Mouse (Mus musculus): ENCODE measurements at regions not wholly inside any gene's neighbourhood (a gene's known extent, or its start where the extent isn't known, plus 50 kb on each side); places are given as distances from the start of the nearest gene placed in this dataset.

- TF ChIP-seq FLI1 (IDR thresholded peaks at IDR 0.05; ENCODE audit: low read length) (no peak), GATA1 (IDR thresholded peaks at IDR 0.05; ENCODE audit: borderline replicate concordance, low read length) (no peak)
These were observed 361.1 kb downstream of the Galc start for GRCm38 (mm10) chr12:97898178-97898577.

GRCm38 (mm10) chr12:97895981-97896380 lies 363.3 kb downstream of the Galc start:
- Histone ChIP-seq H3K9me3 (0 out of 2 replicates have a peak, but pooled peaks cover 6% of the 10 kb centered on the region), H3K4me1 (no peaks in the 10 kb centered on the region), H3K27me3 (replicated peaks) (no peaks in the 10 kb centered on the region), H3K4me3 (replicated peaks) (no peak overlapping the region), H3K36me3 (replicated peaks; ENCODE audit: low read length) (no peaks in the 10 kb centered on the region)
- TF ChIP-seq GATA1 (IDR thresholded peaks at IDR 0.05; ENCODE audit: borderline replicate concordance, low read length) (no peak), FLI1 (IDR thresholded peaks at IDR 0.05; ENCODE audit: low read length) (no peak)

More at GRCm38 (mm10) chr12:97898178-97898577, 361.1 kb downstream of the Galc start:
- peaks cover 6% of the 10 kb centered on the region; the same call in 1 of the 2 replicates for H3K9me3 ChIP-seq
- H3K27me3 ChIP-seq (replicated peaks) = no peaks in the 10 kb centered on the region
- no peaks in the 10 kb centered on the region for H3K36me3 ChIP-seq (replicated peaks; ENCODE audit: low read length)
- no peaks in the 10 kb centered on the region for H3K4me1 ChIP-seq
- H3K4me3 ChIP-seq (replicated peaks) = no peak overlapping the region

DNA sequence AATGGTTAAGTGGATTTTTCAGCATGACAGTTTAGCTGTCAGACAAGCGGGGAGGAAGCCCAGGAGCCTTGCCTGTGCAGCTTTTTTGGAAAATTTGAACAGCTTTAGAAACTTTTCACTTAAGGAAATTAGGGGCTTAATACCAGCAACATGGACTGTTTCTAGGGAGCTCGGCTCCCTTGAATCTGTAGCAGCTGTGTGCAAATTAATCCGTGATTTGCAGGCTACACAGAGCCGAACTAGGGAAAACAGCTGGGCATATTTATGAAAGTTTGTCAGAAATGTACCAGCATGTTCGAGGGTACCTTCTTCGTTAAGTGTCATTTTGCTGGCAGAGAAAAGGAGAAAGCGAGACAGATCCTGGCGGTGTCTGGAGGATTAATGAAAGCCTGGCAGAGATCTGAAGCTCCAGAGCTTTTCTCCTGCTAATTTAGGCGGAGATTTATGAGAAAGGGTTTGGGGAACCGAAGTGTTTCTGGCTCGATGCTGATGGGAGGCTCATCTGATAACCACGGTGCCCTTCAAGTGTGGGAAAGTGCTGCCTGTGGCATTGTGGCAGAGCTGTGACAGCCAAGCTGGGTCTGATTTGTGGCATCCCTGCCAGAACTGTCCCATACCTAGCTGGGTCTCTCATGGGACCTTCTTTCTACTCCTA lies 370.3 kb downstream of the Galc start:
- 0 out of 2 replicates have a peak, but pooled peaks cover 18% of the 10 kb centered on the region for H3K9me3 ChIP-seq
- H3K27me3 ChIP-seq (replicated peaks) = no peaks in the 10 kb centered on the region
- H3K4me1 ChIP-seq = no peaks in the 10 kb centered on the region
- no peak overlapping the region for H3K4me3 ChIP-seq (replicated peaks)
- TF ChIP-seq GATA1 (IDR thresholded peaks at IDR 0.05; ENCODE audit: borderline replicate concordance, low read length) = no peak
- no peak for TF ChIP-seq FLI1 (IDR thresholded peaks at IDR 0.05; ENCODE audit: low read length)
- no peaks in the 10 kb centered on the region for H3K36me3 ChIP-seq (replicated peaks; ENCODE audit: low read length)

DNA sequence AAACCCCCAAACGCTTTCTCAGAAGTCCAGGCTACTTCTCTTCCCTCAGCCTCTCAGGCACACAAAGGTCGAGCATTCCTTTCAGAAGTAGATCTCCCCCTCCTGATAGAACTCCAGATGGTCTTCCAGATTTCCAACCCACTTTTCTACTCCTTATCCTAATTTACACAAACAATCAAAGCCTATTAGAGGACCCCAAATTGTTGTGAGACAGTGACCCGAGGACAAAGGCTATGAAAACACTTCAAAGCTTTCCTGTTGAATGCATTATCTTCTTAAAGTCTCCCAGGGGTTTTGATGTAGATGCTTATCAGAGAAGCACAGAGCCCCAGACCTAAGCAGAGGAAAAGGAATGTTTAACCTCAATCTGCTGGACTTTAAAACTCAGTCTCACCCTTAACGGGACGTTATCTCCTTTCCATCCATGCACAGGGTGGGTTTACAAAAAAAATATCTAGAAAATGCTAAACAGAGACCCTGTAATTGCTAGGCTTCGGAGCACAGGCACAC lies 370.9 kb downstream of the Galc start:
- TF ChIP-seq FLI1 (IDR thresholded peaks at IDR 0.05; ENCODE audit: low read length) = no peak
- TF ChIP-seq GATA1 (IDR thresholded peaks at IDR 0.05; ENCODE audit: borderline replicate concordance, low read length) = no peak
- H3K36me3 ChIP-seq (replicated peaks; ENCODE audit: low read length) = no peaks in the 10 kb centered on the region
- H3K9me3 ChIP-seq = peaks cover 18% of the 10 kb centered on the region; the same call in 1 of the 2 replicates
- no peak overlapping the region for H3K4me3 ChIP-seq (replicated peaks)
- no peaks in the 10 kb centered on the region for H3K27me3 ChIP-seq (replicated peaks)
- no peaks in the 10 kb centered on the region for H3K4me1 ChIP-seq

- Histone ChIP-seq H3K4me3 (replicated peaks) (no peak overlapping the region), H3K9me3 (no peaks in the 10 kb centered on the region; the same call in 1 of the 2 replicates), H3K27me3 (replicated peaks) (no peaks in the 10 kb centered on the region), H3K36me3 (replicated peaks; ENCODE audit: low read length) (no peaks in the 10 kb centered on the region), H3K4me1 (no peaks in the 10 kb centered on the region)
- TF ChIP-seq FLI1 (IDR thresholded peaks at IDR 0.05; ENCODE audit: low read length) (no peak), GATA1 (IDR thresholded peaks at IDR 0.05; ENCODE audit: borderline replicate concordance, low read length) (no peak)
These were observed 376.8 kb downstream of the Galc start for GRCm38 (mm10) chr12:97882439-97882838.

DNA sequence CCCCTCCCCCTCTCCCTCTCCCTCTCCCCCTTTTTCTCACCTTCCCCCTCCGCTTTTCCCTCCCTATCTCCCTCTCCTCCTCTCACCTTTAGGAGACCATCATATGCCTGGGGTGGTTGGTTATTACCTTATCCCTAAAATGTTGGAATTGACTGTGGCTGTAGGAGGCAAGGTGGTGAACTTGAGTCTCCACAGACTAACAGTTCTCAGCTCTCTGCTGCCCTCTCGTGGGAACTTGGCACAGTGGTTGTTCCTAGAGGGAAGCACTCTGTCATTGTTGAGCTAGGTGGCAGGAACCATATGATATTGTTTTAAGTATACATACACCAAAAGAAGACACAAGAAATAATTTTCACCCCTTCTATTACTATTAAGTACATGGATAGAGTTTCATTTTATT lies 386.9 kb downstream of the Galc start:
- no peaks in the 10 kb centered on the region for H3K4me1 ChIP-seq

DNA sequence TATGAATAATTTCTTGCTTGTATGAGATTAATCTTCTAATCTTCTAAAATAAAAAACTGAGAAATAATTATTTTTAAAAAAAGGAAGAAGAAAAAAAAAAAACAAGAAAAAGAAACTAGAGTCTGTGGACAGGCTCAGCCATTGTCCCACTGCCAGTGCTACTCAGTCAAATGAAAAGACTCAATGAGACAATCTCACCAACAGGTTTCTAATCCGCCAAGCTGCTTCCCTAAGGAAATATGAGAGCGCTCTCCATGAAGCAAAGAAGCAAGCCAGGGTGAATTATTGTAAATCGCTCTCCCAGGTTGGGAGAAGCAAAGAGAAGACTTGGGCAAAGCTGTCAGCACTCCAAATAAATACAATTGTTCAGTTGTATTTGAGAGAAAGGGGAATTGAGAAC lies 396.3 kb downstream of the Galc start:
- TF ChIP-seq GATA1 (IDR thresholded peaks at IDR 0.05; ENCODE audit: borderline replicate concordance, low read length) (no peak), FLI1 (IDR thresholded peaks at IDR 0.05; ENCODE audit: low read length) (no peak)
- H3K36me3 ChIP-seq (replicated peaks; ENCODE audit: low read length) = no peaks in the 10 kb centered on the region
- no peak overlapping the region for H3K4me3 ChIP-seq (replicated peaks)
- H3K4me1 ChIP-seq = no peaks in the 10 kb centered on the region
- peaks cover 3% of the 10 kb centered on the region; the same call in 1 of the 2 replicates for H3K9me3 ChIP-seq
- no peaks in the 10 kb centered on the region for H3K27me3 ChIP-seq (replicated peaks)

More for the DNA sequence above, 386.9 kb downstream of the Galc start:
- no peaks in the 10 kb centered on the region for H3K9me3 ChIP-seq
- H3K4me3 ChIP-seq (replicated peaks) = no peak overlapping the region
- TF ChIP-seq FLI1 (IDR thresholded peaks at IDR 0.05; ENCODE audit: low read length) = no peak
- TF ChIP-seq GATA1 (IDR thresholded peaks at IDR 0.05; ENCODE audit: borderline replicate concordance, low read length) = no peak
- H3K36me3 ChIP-seq (replicated peaks; ENCODE audit: low read length) = no peaks in the 10 kb centered on the region
- no peaks in the 10 kb centered on the region for H3K27me3 ChIP-seq (replicated peaks)

- TF ChIP-seq GATA1 (IDR thresholded peaks at IDR 0.05; ENCODE audit: borderline replicate concordance, low read length) (no peak), FLI1 (IDR thresholded peaks at IDR 0.05; ENCODE audit: low read length) (no peak)
- H3K9me3 ChIP-seq = peaks cover 19% of the 10 kb centered on the region; the same call in 1 of the 2 replicates
- H3K36me3 ChIP-seq (replicated peaks; ENCODE audit: low read length) = no peaks in the 10 kb centered on the region
- H3K4me1 ChIP-seq = no peaks in the 10 kb centered on the region
- H3K4me3 ChIP-seq (replicated peaks) = no peak overlapping the region
- no peaks in the 10 kb centered on the region for H3K27me3 ChIP-seq (replicated peaks)
These were observed 422.9 kb downstream of the Galc start for GRCm38 (mm10) chr12:97836202-97836908.

DNA sequence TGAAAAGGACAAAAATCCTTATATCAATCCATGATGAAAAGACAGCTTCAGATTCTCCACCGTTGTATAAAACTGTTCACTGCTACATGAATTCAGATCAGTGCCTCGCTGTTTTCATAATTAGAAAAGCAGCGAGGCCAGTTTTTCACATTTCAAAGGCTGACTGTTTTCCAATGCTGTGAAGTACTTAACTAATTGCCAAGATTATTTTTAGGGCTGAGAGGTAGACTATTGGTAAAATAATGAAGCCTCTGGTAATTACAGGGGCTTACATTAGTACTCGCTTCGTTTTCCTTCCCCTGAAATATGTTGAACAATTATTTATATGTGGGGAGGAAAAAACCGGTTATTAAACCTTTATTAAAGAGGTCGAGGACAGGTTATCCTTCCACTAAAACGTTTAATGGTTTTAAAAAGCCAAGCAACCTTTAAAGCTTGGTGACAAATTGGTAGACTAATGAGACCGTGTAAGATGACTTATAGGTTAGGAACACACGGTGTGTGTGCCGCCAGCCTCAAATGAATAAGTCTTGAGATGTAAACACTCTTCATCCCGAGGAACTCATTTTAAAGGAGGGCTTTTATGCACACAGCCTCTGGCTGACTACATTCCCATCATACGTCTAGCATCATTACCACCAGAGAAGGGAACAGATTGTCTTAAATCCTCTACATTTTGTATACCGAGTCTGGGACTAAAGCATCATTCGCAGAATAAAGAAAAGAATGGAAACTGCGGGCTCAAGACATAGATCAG lies 465.7 kb downstream of the Galc start:
- Histone ChIP-seq H3K36me3 (replicated peaks; ENCODE audit: low read length) (no peaks in the 10 kb centered on the region), H3K9me3 (peaks cover 20% of the 10 kb centered on the region), H3K4me1 (no peaks in the 10 kb centered on the region), H3K4me3 (replicated peaks) (no peak overlapping the region), H3K27me3 (replicated peaks) (no peaks in the 10 kb centered on the region)
- no peak for TF ChIP-seq FLI1 (IDR thresholded peaks at IDR 0.05; ENCODE audit: low read length)
- no peak for TF ChIP-seq GATA1 (IDR thresholded peaks at IDR 0.05; ENCODE audit: borderline replicate concordance, low read length)
